Mouse (Mus musculus) adrenal gland, postnatal 14 days (tissue): ENCODE results near the gene Spata17. TPM values are rescaled to one million over a fixed set of nuclear protein-coding genes. Genes with fewer than 3 reads are reported as not detected.

Experiments used
- DNase-seq: peaks from one replicate; pipeline ENCODE4 v3.0.0; 2021; ENCODE audit warnings: mixed read lengths
- long read RNA-seq, 2 experiments: library from polyadenylated mRNA; stranded (forward); transcript quantifications; one replicate each; pipeline ENCODE4 v2.0.0; 2021
- total RNA-seq: library from RNA; stranded (reverse); gene quantifications from 2 replicates; pipeline ENCODE4 v1.2.3, GENCODE M21; 2021

The Spata17 gene
- 1.0 and 1.3 TPM in 2 replicates for total RNA-seq
- long read RNA-seq, experiment 1 = 0 reads
- long read RNA-seq, experiment 2 = 0 reads

DNA sequence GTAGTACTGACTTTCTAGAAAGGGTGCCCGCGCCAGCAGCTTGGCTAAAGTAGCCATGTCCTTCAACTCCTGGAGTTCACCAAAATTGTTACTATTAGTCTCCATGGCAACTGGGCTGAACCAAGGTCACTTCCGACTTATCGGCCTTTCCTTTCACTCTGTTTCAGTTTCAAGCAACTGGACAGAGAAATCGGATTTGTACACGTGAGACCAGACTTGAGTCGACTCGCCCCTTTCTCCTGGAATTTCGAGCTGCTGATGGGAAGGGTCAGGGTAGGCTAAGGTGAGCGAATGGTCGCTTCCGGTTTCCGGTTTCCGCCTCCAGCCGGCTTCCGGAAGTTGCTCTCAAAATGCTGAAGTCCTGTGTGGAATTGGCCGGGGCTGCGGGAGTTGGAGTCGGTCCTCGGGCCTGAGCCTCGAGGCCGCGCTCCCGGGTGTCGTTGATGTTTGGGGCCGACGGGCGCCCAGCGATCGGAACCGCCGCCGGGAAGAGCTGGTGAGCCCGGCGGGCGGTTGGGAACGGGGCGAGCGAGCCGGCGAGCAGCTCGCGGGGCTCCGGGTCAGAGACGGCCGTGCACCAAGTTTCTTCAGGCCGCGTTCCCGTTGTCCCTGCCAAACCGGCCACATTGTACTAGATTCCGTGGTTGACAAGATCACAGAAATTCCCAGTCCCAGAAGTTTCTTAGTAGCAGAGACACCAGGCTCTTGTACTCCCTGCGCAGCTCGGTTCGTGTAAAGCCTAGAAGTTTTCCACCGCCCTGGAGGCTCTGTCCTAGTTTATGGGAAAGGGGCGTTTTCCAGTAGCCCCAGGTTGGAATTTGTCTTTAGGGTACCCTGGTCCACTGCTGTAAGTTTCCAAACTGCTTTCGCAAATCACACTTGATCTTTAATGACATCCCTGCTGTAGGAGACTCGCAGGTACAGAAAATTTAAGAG lies at the start of gene Spata17, which contains the start of gene Gpatch2:
TSS of gene Spata17 (minus strand) at position 285 of the 936 bp plus-strand sequence.
TSS of gene Gpatch2 (plus strand) at position 328 of the 936 bp plus-strand sequence.
- DNase-seq = peak; percentile 88

DNA sequence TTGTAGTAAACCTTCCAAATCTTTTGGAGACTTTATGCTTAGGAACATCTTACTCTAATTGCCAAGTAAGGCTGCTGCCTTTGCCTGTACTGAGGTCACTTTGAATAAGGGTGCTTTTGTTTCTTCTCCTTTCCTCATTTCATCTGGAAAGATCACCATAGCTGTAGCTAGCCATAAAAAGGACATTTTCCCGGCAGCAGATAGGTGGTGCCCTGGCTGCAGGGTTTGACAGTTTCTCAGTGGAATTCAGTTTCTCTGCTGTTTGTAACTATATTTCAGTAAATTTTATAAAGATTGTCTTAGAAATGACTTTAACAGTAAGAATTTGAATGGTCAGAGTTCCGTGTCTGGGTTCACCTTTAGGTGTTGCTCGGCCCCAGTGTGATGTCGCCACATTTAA lies 43.5 kb upstream of the Spata17 start:
- DNase-seq = no peak

DNA sequence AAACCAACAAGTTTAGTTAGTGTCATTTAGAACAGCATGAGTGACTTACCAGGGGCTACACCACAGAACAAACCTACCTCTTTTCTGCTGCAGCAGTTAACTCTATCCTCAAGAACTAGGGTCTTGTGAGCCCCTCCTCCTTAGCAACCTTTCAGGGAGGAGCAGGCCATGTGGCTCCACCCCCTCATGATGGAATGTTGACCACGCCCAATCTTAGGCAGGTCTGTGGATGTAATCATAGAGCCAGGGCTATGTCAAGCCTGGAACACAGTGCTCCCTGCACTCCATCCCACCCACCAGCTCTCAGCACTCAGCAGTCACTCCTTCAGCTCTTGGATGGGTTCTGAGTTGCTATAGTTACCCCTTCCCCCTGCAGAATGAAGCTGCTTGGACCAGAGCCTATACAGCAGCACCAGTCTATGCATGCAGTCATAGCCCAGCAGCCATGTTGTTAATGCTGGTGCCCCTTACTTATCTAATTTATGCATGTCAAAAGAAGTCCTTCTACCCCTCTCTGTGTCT lies 35.5 kb upstream of the Spata17 start:
- no peak for DNase-seq

DNA sequence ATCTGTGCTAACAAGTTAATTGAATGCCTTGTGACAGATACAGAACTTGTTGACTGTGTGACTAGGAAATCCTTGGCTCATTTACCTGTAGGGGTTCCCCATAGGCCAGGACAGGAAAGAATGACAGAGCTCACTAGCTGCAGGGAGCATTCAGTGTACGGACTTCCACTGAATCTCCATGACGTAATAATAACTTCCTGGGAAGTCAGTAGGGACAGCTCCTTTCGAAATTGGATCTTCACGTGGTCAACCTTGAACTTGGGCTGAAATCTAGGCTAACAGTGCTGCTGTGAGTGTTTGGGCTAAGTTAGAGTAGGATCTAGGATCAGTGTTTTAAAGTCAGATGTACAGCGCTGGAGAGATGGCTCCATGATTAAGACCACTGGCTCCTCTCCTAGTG lies 29.5 kb upstream of the Spata17 start:
- no peak for DNase-seq

DNA sequence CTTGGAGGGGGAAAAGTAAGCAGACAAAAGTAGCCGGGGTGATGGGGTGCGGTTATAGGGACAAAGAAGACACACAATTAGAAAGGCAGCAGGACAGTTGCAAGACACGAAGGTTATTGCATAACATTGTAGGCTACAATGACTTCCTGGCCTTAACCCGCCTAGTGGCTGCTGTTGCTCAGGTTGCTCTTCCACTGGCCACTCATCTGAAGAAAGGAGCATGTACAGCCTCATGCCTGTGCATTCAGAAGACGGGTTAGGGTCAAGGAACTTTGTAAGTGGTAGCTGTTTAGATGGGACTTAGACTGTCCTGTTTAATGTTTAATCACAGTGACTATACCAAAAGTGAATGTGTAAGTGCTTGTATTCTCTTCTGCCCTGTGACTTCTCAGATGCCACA lies 26.1 kb upstream of the Spata17 start:
- no peak for DNase-seq

DNA sequence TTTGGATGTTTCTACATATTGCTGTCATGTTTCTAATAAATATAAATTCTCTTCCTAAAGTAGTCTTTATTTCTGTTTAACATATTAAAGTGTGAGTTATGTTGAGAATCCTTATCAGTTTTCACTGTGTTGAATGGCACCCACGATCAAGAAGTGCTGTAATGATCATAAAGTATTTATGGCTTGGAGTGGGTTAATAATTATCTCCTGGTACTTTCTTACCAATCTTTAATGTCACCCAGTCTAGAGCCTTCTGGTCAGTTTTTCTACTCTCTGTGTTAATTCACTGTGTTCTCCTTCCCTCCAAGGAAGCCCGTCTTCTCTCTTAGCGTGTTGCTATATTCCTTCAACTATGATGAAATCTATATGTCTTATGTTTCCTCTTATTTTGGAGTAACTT lies 25.0 kb upstream of the Spata17 start:
- DNase-seq = no peak

DNA sequence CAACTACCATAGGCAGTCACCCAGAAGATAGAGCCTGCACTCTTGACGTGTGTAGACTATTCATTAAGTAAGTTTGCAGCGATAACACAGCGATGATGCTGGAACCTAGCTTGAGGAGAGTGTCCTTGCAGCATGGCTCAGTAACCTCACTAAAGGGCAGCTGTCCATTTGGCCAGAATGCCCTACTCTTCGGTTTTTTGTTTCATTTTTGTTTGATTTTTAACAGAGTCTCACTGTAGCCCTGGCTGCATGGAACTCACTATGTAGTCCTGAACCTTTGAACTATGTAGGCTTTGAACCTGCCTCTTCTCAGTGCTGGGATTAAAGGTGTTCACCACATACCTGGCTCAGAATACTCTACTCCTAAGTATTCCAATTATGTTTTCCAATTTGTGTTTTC lies 22.8 kb upstream of the Spata17 start:
- DNase-seq = no peak

DNA sequence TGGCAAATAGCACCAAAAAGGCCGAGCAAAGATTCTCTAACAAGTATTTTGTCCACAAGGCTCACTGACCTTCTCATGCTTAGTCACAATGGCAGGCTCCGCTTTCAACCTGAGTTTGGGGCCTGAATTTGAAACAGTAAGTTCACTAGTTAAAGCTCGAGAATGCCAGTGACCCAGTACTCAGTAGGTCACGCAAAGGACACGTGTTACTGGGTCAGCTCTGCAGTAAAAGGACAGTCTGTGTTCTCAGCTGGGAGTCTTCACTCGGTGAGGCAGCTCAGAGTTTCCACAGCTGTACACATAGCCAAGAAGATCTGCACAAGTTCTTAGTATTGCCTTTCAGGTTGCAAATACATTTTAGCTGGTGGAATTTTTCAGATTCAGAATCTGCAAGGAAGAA lies 21.0 kb upstream of the Spata17 start:
- DNase-seq = no peak

DNA sequence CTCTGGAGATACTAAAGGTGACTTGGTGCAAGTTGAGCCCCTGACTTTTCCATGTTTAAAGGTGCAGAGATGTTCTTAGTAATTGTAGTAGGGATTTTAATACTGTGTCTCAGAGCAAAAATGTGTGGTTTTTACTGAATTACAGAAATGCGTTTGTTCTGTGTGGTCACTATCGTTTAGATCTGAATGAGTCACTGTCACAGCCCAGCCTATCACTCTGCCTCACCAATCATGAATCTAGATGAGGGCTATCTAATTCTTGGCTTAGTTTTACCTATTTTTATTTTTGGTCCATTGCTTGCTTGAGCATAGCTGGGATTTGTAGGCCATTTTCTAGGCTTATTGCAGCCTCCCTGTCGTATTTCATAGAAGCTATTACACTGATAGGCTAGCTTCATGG lies 19.9 kb upstream of the Spata17 start:
- no peak for DNase-seq

DNA sequence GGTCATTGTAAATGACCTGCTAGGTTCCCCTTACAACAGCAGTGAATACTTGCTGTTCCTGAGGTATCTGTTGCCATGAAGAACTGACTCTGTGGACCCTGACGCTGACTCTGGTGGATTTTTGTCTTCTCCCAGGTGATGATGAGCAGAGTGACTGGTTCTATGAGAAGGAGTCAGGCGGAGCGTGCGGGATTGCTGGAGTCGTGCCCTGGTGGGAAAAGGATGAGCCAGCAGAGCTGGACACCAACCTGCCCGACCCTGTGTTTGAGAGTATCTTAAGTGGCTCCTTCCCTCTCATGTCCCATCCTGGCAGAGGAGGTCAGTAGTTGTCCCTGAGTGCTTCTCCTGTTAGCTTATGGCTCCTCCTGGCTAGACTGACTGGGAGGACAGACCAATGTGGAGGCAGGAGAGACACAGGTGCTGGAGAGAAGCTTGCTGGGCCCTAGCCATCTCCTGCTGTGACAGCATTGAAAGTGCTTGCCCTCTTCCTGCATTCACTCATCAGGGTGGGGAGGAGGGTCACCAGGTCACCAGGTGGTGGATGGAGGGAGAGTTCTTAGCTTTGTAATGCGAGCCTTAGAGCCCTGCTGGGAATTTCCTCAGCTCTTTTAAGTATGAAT lies 17.8 kb upstream of the Spata17 start:
- no peak for DNase-seq

DNA sequence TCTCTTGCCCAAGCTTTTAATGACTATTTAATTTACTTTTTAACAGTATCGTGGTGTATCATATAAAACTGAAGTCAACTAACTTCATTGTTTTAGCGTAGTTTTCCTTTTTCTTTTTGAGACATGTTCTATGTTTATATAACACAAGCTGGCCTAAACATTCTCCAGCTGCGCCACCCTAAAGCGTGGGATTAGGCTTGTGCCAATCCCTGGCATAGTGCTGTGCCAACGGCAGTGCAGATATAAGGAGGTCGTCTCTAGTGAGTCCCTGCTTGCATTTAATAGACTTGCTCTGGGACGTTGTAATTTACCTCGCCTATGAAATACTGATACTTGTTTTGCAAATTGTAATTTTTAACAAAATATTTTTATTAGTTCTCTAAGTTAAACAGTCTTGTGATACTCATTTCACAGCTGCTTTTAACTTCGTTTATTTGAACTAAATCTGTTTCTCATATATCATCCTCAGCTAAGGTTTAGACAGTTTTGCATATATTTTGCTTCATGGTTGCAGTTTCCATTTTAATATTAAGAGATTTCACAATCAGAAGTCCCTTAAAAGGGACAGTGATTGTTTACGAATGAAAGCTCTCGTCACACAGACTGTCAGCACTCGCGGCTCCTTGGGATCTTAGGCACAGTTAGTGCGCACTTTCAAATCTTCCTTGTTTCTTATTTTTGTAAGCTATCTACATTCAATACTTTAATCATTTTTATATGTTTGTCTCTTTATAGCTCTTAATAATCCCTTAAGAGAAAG lies 17.1 kb upstream of the Spata17 start:
- no peak for DNase-seq

DNA sequence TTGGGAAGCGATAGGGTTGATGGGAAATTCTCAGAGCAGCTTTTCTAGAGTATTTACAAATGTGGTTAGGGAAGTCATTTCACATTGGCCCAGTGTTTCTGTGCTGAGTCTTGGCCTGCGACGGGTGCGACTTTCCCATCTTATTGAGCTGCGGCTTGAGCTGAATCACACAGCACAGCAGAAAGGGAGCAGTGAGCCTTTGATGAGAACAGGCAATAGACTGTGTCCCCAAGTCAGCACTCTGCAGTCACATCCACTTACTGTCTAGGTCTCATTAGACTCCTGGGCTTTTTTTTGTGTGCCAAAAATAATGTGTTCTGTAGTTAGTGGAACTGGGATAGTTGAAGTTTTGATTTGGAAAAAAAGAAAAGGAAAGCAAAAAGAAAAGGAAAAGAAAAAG lies 15.0 kb upstream of the Spata17 start:
- DNase-seq = no peak

DNA sequence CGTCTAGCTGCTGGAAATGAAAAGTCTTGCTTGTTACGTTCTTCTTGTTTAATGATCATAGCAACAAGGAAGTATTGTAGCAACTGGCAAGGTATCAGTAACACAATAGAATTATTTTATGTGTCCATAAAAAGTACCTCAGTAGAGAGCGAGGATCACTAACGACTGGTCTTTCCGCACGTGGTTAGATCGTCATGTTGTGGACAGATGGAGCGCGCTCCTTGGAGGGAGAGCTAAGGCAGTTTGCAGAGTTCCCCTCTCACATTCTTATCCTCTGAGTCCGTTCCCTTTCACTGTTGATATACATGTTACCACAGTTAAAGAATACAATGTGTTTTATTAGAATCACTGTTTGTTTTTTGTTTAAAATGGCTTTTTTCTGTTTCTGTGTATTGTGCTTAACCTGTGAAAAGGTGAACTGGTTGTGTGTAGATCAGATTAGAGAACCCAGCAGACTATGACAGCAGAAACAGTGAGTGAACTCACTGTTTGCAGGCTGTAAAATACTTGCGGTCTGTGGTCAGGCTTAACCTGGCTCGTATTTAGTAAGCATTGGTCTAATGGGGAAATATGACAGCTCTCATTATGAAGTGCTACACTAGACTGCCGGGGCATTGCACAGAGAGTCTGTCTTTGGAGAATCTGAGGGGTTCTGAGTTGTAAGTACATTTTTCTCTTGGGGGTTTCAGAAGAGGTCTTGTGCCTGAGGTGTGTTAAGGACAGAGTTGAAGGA lies 13.3 kb upstream of the Spata17 start:
- DNase-seq = no peak

DNA sequence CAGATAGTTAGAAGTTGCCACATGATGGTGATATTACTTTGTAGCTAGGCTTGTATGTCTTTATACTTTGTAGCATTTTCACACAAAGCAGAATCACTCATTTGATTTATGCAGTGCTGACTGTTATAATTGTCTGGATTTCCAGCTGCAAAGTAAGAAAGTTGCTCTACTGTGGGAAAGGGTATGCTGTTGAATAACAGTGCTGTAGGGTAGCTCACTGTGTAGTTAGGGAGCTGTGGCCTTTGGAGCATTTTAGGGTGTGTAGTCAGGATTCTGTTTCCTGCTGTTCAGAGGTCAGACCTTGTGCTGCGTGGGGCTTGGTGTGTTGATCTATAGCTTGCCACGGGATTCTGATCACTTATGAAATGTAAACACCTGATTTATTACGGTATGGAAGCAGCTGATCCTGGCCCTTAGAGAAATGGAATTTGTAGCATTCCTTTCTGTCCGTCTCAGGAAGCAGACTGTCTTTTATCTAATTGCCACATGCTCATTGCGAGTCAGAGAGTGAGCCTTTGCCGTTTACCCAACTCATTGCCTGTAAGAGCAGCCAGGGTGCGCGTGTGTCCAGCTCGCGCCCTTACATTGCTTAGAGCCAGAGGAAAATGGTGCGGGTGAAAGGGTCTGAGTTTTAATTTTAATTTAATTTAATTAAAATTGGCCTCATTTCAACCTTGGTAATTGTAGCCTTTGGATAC lies 11.2 kb upstream of the Spata17 start:
- DNase-seq = no peak

DNA sequence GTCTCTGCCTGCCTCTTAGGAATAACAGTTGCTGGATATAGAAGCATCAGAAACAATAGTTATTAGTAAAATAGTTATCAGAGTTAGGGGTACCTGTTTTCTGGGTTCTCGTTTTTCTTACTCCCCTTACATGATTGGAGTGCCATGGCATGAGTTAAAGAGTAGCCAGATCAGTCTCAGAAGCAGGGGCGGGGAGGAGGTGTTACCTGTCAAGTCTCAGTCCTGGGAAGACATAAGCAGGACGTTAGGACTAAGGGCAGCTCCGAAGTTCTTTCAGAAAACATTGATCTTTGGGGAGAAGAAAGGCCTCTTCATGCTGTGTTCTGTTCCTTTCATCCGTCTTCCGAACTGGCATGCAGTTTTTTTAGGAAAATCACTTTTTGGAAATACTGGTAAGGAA lies 5.5 kb upstream of the Spata17 start:
- no peak for DNase-seq

DNA sequence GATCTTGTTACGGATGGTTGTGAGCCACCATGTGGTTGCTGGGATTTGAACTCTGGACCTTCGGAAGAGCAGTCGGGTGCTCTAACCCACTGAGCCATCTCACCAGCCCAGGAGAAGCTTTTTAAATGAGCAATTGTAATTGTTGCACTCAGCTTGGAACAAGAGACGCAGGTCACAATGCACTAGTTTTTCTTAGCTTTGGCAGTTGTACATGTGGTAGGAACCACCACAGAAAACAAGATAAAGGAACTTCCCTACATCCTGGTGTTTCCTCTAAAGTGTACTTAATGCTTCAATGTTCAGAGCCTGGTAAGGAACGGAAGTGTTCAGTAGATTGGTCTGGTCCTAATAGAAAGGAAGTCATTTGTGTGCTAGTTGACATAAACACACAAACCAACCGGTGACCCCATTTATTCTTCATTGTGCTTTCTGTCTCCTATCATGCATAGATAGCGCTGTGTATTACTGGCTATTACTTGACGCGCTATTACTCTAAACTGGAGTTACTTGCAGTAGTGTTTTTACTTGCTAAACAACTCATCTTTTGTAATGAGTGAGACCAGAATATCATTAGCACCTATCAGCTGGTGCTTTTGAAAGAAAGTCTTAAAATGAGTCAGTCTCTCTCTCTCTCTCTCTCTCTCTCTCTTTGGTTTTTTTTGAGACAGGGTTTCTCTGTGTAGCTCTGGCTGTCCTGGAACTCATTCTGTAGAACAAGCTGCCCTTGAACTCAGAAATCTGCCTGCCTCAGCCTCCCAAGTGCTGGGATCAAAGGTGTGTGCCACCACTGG lies 1.6 kb upstream of the Spata17 start:
- no peak for DNase-seq

DNA sequence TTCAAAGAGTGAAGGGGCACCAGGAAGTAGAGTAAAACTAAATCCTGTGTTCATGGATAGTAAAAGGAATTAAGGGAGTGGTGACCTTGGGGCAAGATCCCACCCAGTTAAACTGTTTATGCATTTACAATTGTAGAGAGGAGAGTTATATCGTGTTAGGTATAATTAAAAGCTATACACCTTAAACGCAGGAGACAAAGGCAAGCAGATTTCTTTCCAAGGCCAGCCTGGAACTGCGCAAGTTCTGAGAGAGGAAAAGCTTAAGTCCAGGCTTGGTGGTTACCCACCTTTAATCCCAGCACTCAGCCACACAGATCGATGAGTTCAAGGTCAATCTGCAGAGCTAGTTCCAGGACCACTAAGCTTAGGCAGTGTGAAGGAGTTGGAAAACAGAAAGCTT lies 4.5 kb downstream of the Spata17 start:
- DNase-seq = no peak

DNA sequence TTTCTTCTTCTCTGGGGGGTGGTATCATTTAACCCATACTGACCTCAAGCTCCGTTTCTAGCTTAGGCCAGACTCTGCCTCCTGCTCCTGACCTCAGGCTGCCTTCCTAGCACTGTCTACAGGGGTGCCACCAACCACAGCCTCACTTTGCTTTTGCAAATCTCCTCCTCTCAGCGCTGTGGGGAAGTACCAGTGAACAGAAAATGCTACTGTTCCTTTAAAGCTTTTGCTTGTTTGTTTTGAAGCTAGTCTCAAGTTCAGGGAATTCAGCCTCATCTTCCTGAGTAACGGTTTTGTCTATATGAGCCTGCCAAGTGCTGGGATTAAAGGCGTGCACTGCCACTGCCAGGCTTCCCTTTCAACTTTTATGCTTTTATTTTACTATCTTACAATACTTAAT lies 5.8 kb downstream of the Spata17 start:
- DNase-seq = no peak

DNA sequence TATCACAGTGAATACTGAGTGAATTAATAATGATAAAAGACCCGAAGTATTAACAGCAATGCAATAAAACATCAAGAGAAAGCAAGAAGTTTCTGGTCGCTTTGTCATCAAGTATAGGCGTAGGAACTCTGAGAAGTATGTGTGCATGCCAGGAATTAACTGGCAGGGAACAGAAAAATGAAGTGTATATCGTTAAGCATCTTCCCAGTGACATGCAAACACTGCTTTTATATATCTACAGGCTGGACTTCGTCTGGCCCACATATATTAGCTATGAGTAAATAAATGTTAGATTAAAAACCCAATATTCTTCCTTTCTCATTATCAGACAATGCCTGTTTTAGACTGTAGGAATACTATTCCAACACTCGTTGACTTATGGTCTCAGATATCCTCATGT lies 9.8 kb downstream of the Spata17 start:
- no peak for DNase-seq

DNA sequence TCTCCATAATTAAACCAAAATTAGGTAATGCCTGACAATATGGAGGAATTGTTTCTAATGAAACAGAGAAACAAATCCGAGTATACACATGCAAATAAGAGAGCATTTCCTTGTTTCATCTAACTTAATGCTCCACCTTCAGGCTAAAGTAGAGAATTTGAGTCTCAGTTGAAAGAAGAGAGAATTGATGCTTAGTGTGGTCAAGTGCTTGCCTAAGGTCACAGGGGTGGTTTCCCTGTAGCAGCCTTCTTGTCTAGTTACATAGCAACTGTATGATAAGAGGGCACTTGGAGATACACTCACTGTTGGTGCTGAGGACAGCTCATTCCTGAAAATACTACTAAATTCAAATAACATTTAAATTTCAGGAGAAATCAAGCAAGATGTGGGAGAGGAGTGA lies 36.7 kb downstream of the Spata17 start:
- DNase-seq = no peak
